Mouse (Mus musculus) left cerebral cortex, postnatal 10 days (tissue): ENCODE results near the gene Sv2b. TPM values are rescaled to one million over a fixed set of nuclear protein-coding genes. Genes with fewer than 3 reads are reported as not detected.

Source experiments
- DNase-seq, 2 experiments: peaks; one replicate each; pipeline ENCODE4 v3.0.0; 2021 to 2022; ENCODE audit warnings: low spot score in 2 of 2, mixed read lengths in 1 of 2; ENCODE audit errors: extremely low spot score in 1 of 2
- intact Hi-C: fragments of 180-260 bp; cut with DNase I; formaldehyde crosslinking; loops from one replicate; pipeline ENCODE4 v1.15.1; 2025
- total RNA-seq, 2 experiments: library from RNA; stranded (reverse); gene quantifications; 2 replicates each; pipeline ENCODE4 v1.2.3; 2021

The Sv2b gene
- total RNA-seq, 2 experiments from 2014 or later = 232 to 249 TPM

GRCm38 (mm10) chr7:75134710-75135617 lies 174.1 kb downstream of the Sv2b start:
- intact Hi-C loops = loop anchor here (5.0 to 10.0 kb wide), 2 partner anchors 172 to 420 kb away; partner anchors contain the start of gene Sv2b
- DNase-seq = peak in 1 of 2 experiments; percentile 22

- intact Hi-C loops = no loop called here
These were observed 181.0 kb downstream of the Sv2b start for GRCm38 (mm10) chr7:75128036-75128435.

GRCm38 (mm10) chr7:75124067-75124466 lies 185.0 kb downstream of the Sv2b start:
- DNase-seq = no peak
- intact Hi-C loops = no loop called here

More at GRCm38 (mm10) chr7:75128036-75128435, 181.0 kb downstream of the Sv2b start:
- DNase-seq = no peak

GRCm38 (mm10) chr7:75118022-75118673 lies 190.9 kb downstream of the Sv2b start:
- intact Hi-C loops = no loop called here
- no peak for DNase-seq

- peak in 1 of 2 experiments; percentile 62 for DNase-seq
- intact Hi-C loops = loop anchor here (2.0 kb wide), 1 partner anchor 740 kb away; no protein-coding TSS in a partner anchor
These were observed 198.4 kb downstream of the Sv2b start for GRCm38 (mm10) chr7:75110689-75111088.

- intact Hi-C loops = loop anchor here (5.0 to 10.0 kb wide), 2 partner anchors 163 to 550 kb away; no protein-coding TSS in a partner anchor
- peak; percentile 34 to 56 for DNase-seq
These were observed 201.6 kb downstream of the Sv2b start for GRCm38 (mm10) chr7:75107441-75107840.

GRCm38 (mm10) chr7:75103900-75104299 lies 205.2 kb downstream of the Sv2b start:
- intact Hi-C loops = loop anchor here (10.0 kb wide), 1 partner anchor 159 kb away; no protein-coding TSS in a partner anchor
- DNase-seq = no peak

- intact Hi-C loops = loop anchor here (10.0 kb wide), 1 partner anchor 158 kb away; no protein-coding TSS in a partner anchor
- no peak for DNase-seq
These were observed 206.3 kb downstream of the Sv2b start for GRCm38 (mm10) chr7:75102536-75103332.

- intact Hi-C loops = no loop called here
- no peak for DNase-seq
These were observed 223.6 kb downstream of the Sv2b start for GRCm38 (mm10) chr7:75085473-75085872.

GRCm38 (mm10) chr7:75080163-75080562 lies 228.9 kb downstream of the Sv2b start:
- no peak for DNase-seq
- intact Hi-C loops = no loop called here

- DNase-seq = peak in 1 of 2 experiments; percentile 76
These were observed 231.4 kb downstream of the Sv2b start for GRCm38 (mm10) chr7:75077560-75078208.

More at GRCm38 (mm10) chr7:75077560-75078208, 231.4 kb downstream of the Sv2b start:
- intact Hi-C loops = no loop called here

Other genes starting within 250 kb of the Sv2b start
- gene Akap13, start 146.3 kb upstream of the Sv2b start, total RNA-seq = 10 to 100 TPM; 23.3 to 25.8 TPM